Mouse (Mus musculus) bone marrow, adult 2 months (tissue): ENCODE data around the gene BC107364. TPM values are rescaled to one million over a fixed set of nuclear protein-coding genes. Genes with fewer than 3 reads are reported as not detected.
"Not testable (repeated sequence)": the region's sequence is repeated elsewhere in the genome, so short reads cannot be mapped to it uniquely, and the experiment has no call there.

ENCODE experiments used
- H3K27ac ChIP-seq: fragments of 200-500 bp; 2 replicates; pipeline ENCODE4 v1.5.1; 2012; ENCODE audit warnings: low read depth, mild to moderate bottlenecking, control low read depth, inconsistent platforms, low read length; ENCODE audit not compliant: control insufficient read depth, poor library complexity, insufficient read depth
- H3K4me1 ChIP-seq: fragments of 200-500 bp; 2 replicates; pipeline ENCODE4 v1.6.1; 2011; ENCODE audit warnings: low read length; ENCODE audit not compliant: control insufficient read depth, insufficient read depth
- H3K4me3 ChIP-seq: fragments of 200-500 bp; replicated peaks from 2 replicates; pipeline ENCODE3; 2011; ENCODE audit warnings: mild to moderate bottlenecking, low read depth, low read length, control low read depth; ENCODE audit not compliant: control insufficient read depth
- CTCF ChIP-seq: fragments of 200-500 bp; IDR thresholded peaks from 2 replicates; pipeline ENCODE4 v1.5.1; 2011; ENCODE audit warnings: low read length, control low read depth; ENCODE audit not compliant: control insufficient read depth, insufficient read depth
- POLR2A ChIP-seq: fragments of 200-500 bp; IDR thresholded peaks from 2 replicates; pipeline ENCODE4 v1.6.1; 2011; ENCODE audit warnings: low read depth, mild to moderate bottlenecking, control low read depth, low read length, borderline replicate concordance; ENCODE audit not compliant: control insufficient read depth
- WGBS: fragments of 180-500 bp; shearing (Covaris S2); methylation state at CpG from one replicate; pipeline ENCODE4 v1.1.7; 2018; 5-methylcytosine and 5-hydroxymethylcytosine counted together
- polyA plus RNA-seq: library from polyadenylated mRNA; stranded (reverse); fragments of >200 nt; gene quantifications from 2 replicates; pipeline ENCODE4 v1.2.4, GENCODE M21; 2011; ENCODE audit warnings: low replicate concordance; ENCODE audit not compliant: missing spikeins, insufficient read depth, insufficient read length

The BC107364 gene
- polyA plus RNA-seq, 1 experiment, result not detected

GRCm38 (mm10) chr3:96451181-96451737 lies 847 bp downstream of the BC107364 start:
- H3K4me1 ChIP-seq, H3K4me3 ChIP-seq, H3K27ac ChIP-seq: not testable (repeated sequence)
- WGBS, result no CpG with 5 or more reads among the region's 50 CpGs

GRCm38 (mm10) chr3:96450586-96450896 lies 1.6 kb downstream of the BC107364 start:
- not testable (repeated sequence) for H3K4me3 ChIP-seq, H3K4me1 ChIP-seq, H3K27ac ChIP-seq
- WGBS, result 0% methylated on average over 1 of the region's 10 CpGs

- WGBS, result no CpG with 5 or more reads among the region's 68 CpGs
- not testable (repeated sequence) for H3K4me1 ChIP-seq, H3K27ac ChIP-seq, H3K4me3 ChIP-seq
These were observed 2.1 kb downstream of the BC107364 start for GRCm38 (mm10) chr3:96449762-96450585.

GRCm38 (mm10) chr3:96445436-96445835 lies 6.7 kb downstream of the BC107364 start:
- H3K4me3 ChIP-seq, result no peak overlapping the region
- H3K4me1 ChIP-seq, result no peaks in the 10 kb centered on the region
- H3K27ac ChIP-seq, result no peak overlapping the region
- no peak for TF ChIP-seq POLR2A
- TF ChIP-seq CTCF, result no peak
- 66% methylated on average over 4 of the region's 4 CpGs for WGBS

- WGBS, result 2% methylated on average over 13 of the region's 13 CpGs
- no peak overlapping the region for H3K27ac ChIP-seq
- no peak overlapping the region for H3K4me3 ChIP-seq
- TF ChIP-seq CTCF, result peak; percentile 73
- TF ChIP-seq POLR2A, result no peak
- no peaks in the 10 kb centered on the region for H3K4me1 ChIP-seq
These were observed 11.5 kb downstream of the BC107364 start for GRCm38 (mm10) chr3:96440578-96440977.

- H3K27ac ChIP-seq, result no peak overlapping the region
- H3K4me3 ChIP-seq, result no peak overlapping the region
- TF ChIP-seq CTCF (no peak), POLR2A (no peak)
- peaks cover under 1% of the 10 kb centered on the region; the same call in 1 of the 2 replicates for H3K4me1 ChIP-seq
- WGBS, result 2% methylated on average over 26 of the region's 26 CpGs
These were observed 16.5 kb downstream of the BC107364 start for GRCm38 (mm10) chr3:96435557-96436091.

- TF ChIP-seq POLR2A, result no peak
- TF ChIP-seq CTCF, result no peak
- no peak overlapping the region for H3K27ac ChIP-seq
- peaks cover 2% of the 10 kb centered on the region; the same call in 1 of the 2 replicates for H3K4me1 ChIP-seq
- WGBS, result 66% methylated on average over 3 of the region's 3 CpGs
- no peak overlapping the region for H3K4me3 ChIP-seq
These were observed 19.9 kb downstream of the BC107364 start for GRCm38 (mm10) chr3:96432207-96432606.

- Histone ChIP-seq H3K27ac (peak overlapping the region; percentile 32; the same call in 1 of the 2 replicates), H3K4me1 (peaks cover 2% of the 10 kb centered on the region; the same call in 1 of the 2 replicates), H3K4me3 (no peak overlapping the region)
- TF ChIP-seq POLR2A, result no peak
- no peak for TF ChIP-seq CTCF
- WGBS, result 32% methylated on average over 4 of the region's 4 CpGs
These were observed 22.3 kb downstream of the BC107364 start for GRCm38 (mm10) chr3:96429819-96430132.
